ENCODE assay signal across 31 mouse cellular contexts in genomic region chr4:9196435-9196834, GRCm38 (mm10).
DNase-seq lines count a peak whose midpoint lies in the region; ATAC-seq lines count a peak whose summit lies in the region.
"Had no signal": no experiment of that assay in that cellular context is flagged by ENCODE, and none has a peak within 500 bp of the region (broad histone marks: within the 10 kb centered on the region; RNA-seq: fewer than 3 reads in every experiment).

No protein-coding gene starts in this region.

- no peak for ATAC-seq in forebrain, embryonic 13.5 days
- ATAC-seq in forebrain, embryonic 11.5 days (replicated peaks; ENCODE audit: low FRiP score) = no peak
- ATAC-seq in midbrain, embryonic 13.5 days = no peak
- ATAC-seq in midbrain, embryonic 11.5 days (ENCODE audit: low FRiP score) = no peak
- ATAC-seq in hindbrain, embryonic 14.5 days (ENCODE audit: low FRiP score) = 0 out of 2 replicates have a peak, but pooled peaks have one; percentile 51
- ATAC-seq in neural tube, embryonic 15.5 days (ENCODE audit: low FRiP score) = no peak
- ATAC-seq: intestine, embryonic 15.5 days; lung, postnatal 0 days had no signal

- intact Hi-C loops in heart, postnatal 36 days (cut with DNase I) = no loop called here

- no peak overlapping the region for H3K4me2 ChIP-seq in forebrain, embryonic 13.5 days
- no peak overlapping the region for H3K4me2 ChIP-seq in forebrain, embryonic 11.5 days (ENCODE audit: low read depth, low read length, severe bottlenecking)
- H3K4me2 ChIP-seq in midbrain, embryonic 13.5 days (replicated peaks) = no peak overlapping the region
- H3K4me2 ChIP-seq in midbrain, embryonic 11.5 days = no peak overlapping the region
- H3K4me2 ChIP-seq in hindbrain, embryonic 14.5 days (replicated peaks) = no peak overlapping the region
- H3K4me2 ChIP-seq in neural tube, embryonic 15.5 days = no peak overlapping the region
- H3K4me2 ChIP-seq: embryonic facial prominence, embryonic 13.5 days; heart, embryonic 13.5 days; hindbrain, embryonic 15.5 days; intestine, embryonic 15.5 days; limb, embryonic 15.5 days; liver, embryonic 13.5 days had no signal

- H3K9ac ChIP-seq in forebrain, embryonic 13.5 days = no peak overlapping the region
- no peak overlapping the region for H3K9ac ChIP-seq in forebrain, embryonic 11.5 days (ENCODE audit: low read length)
- H3K9ac ChIP-seq in midbrain, embryonic 13.5 days (replicated peaks) = no peak overlapping the region
- no peak overlapping the region for H3K9ac ChIP-seq in midbrain, embryonic 11.5 days (ENCODE audit: low read length)
- H3K9ac ChIP-seq in hindbrain, embryonic 14.5 days = no peak overlapping the region
- no peak overlapping the region for H3K9ac ChIP-seq in neural tube, embryonic 15.5 days (replicated peaks)
- H3K9ac ChIP-seq: embryonic facial prominence, embryonic 13.5 days; heart, embryonic 13.5 days; hindbrain, embryonic 15.5 days; intestine, embryonic 15.5 days; limb, embryonic 15.5 days; liver, embryonic 13.5 days had no signal

- peaks cover 6% of the 10 kb centered on the region; the same call in 1 of the 2 replicates for H3K4me1 ChIP-seq in forebrain, embryonic 13.5 days
- H3K4me1 ChIP-seq in forebrain, embryonic 11.5 days (replicated peaks; ENCODE audit: control insufficient read depth, insufficient read depth, low read length) = no peaks in the 10 kb centered on the region
- peaks cover 17% of the 10 kb centered on the region for H3K4me1 ChIP-seq in midbrain, embryonic 13.5 days (replicated peaks)
- H3K4me1 ChIP-seq in midbrain, embryonic 11.5 days (ENCODE audit: control insufficient read depth, insufficient read depth, low read length) = no peaks in the 10 kb centered on the region
- peaks cover 8% of the 10 kb centered on the region; the same call in 1 of the 2 replicates for H3K4me1 ChIP-seq in hindbrain, embryonic 14.5 days (replicated peaks; ENCODE audit: control insufficient read depth, insufficient read depth, low read length)
- H3K4me1 ChIP-seq in neural tube, embryonic 15.5 days = peaks cover 16% of the 10 kb centered on the region
- H3K4me1 ChIP-seq: embryonic facial prominence, embryonic 13.5 days; heart, embryonic 13.5 days; intestine, embryonic 15.5 days; limb, embryonic 10.5 days; limb, embryonic 15.5 days; liver, embryonic 13.5 days; megakaryocyte, embryonic 14.5 days had no signal

- 20% methylated on average over 4 of the region's 4 CpGs for WGBS in forebrain, embryonic 13.5 days
- 38% methylated on average over 4 of the region's 4 CpGs for WGBS in forebrain, embryonic 11.5 days
- WGBS in midbrain, embryonic 13.5 days = 36% methylated on average over 4 of the region's 4 CpGs
- WGBS in midbrain, embryonic 11.5 days = 54% methylated on average over 4 of the region's 4 CpGs
- 22% methylated on average over 4 of the region's 4 CpGs for WGBS in hindbrain, embryonic 14.5 days
- WGBS in neural tube, embryonic 15.5 days = 22% methylated on average over 4 of the region's 4 CpGs

- no peaks in the 10 kb centered on the region for H3K27me3 ChIP-seq in forebrain, embryonic 13.5 days
- H3K27me3 ChIP-seq in forebrain, embryonic 11.5 days (ENCODE audit: control insufficient read depth, insufficient read depth, low read length) = no peaks in the 10 kb centered on the region
- no peaks in the 10 kb centered on the region for H3K27me3 ChIP-seq in midbrain, embryonic 13.5 days
- no peaks in the 10 kb centered on the region for H3K27me3 ChIP-seq in midbrain, embryonic 11.5 days (ENCODE audit: control insufficient read depth, insufficient read depth, low read length)
- H3K27me3 ChIP-seq in hindbrain, embryonic 14.5 days (ENCODE audit: control insufficient read depth, insufficient read depth, low read length) = no peaks in the 10 kb centered on the region
- H3K27me3 ChIP-seq in neural tube, embryonic 15.5 days (replicated peaks) = no peaks in the 10 kb centered on the region
- H3K27me3 ChIP-seq: embryonic facial prominence, embryonic 13.5 days; heart, embryonic 13.5 days; hindbrain, embryonic 15.5 days; intestine, embryonic 15.5 days; limb, embryonic 15.5 days; liver, embryonic 13.5 days had no signal

- no peak overlapping the region for H3K4me3 ChIP-seq in forebrain, embryonic 13.5 days
- H3K4me3 ChIP-seq in forebrain, embryonic 11.5 days (ENCODE audit: low read depth, low read length) = no peak overlapping the region
- no peak overlapping the region for H3K4me3 ChIP-seq in midbrain, embryonic 13.5 days (replicated peaks)
- H3K4me3 ChIP-seq in midbrain, embryonic 11.5 days (ENCODE audit: low read depth, low read length) = no peak overlapping the region
- no peak overlapping the region for H3K4me3 ChIP-seq in hindbrain, embryonic 14.5 days (replicated peaks; ENCODE audit: low read length)
- H3K4me3 ChIP-seq in neural tube, embryonic 15.5 days (replicated peaks) = no peak overlapping the region
- H3K4me3 ChIP-seq: embryonic facial prominence, embryonic 13.5 days; heart, embryonic 13.5 days; hindbrain, embryonic 15.5 days; intestine, embryonic 15.5 days; limb, embryonic 10.5 days; limb, embryonic 15.5 days; liver, embryonic 13.5 days; megakaryocyte, embryonic 14.5 days had no signal

- H3K9me3 ChIP-seq in forebrain, embryonic 13.5 days (replicated peaks) = no peaks in the 10 kb centered on the region
- H3K9me3 ChIP-seq in forebrain, embryonic 11.5 days (ENCODE audit: control insufficient read depth, low read length) = no peaks in the 10 kb centered on the region
- H3K9me3 ChIP-seq in midbrain, embryonic 13.5 days = no peaks in the 10 kb centered on the region
- no peaks in the 10 kb centered on the region for H3K9me3 ChIP-seq in midbrain, embryonic 11.5 days (ENCODE audit: control insufficient read depth, low read length)
- no peaks in the 10 kb centered on the region for H3K9me3 ChIP-seq in hindbrain, embryonic 14.5 days (ENCODE audit: control insufficient read depth, low read length)
- no peaks in the 10 kb centered on the region for H3K9me3 ChIP-seq in neural tube, embryonic 15.5 days (replicated peaks)
- H3K9me3 ChIP-seq: embryonic facial prominence, embryonic 13.5 days; G1E; heart, embryonic 13.5 days; hindbrain, embryonic 15.5 days; intestine, embryonic 15.5 days; limb, embryonic 10.5 days; limb, embryonic 15.5 days; liver, embryonic 13.5 days; megakaryocyte, embryonic 14.5 days had no signal

- H3K27ac ChIP-seq in forebrain, embryonic 13.5 days = peak overlapping the region; percentile 25; the same call in 1 of the 2 replicates
- no peak overlapping the region for H3K27ac ChIP-seq in forebrain, embryonic 11.5 days (ENCODE audit: low read depth, low read length)
- 0 out of 2 replicates have a peak overlapping the region, but pooled peaks have one; percentile 47 for H3K27ac ChIP-seq in midbrain, embryonic 13.5 days
- H3K27ac ChIP-seq in midbrain, embryonic 11.5 days (ENCODE audit: low read depth, low read length) = no peak overlapping the region
- H3K27ac ChIP-seq in hindbrain, embryonic 14.5 days = 0 out of 2 replicates have a peak overlapping the region, but pooled peaks have one; percentile 38
- H3K27ac ChIP-seq in neural tube, embryonic 15.5 days (replicated peaks) = peak overlapping the region; percentile 14; the same call in 1 of the 2 replicates
- H3K27ac ChIP-seq: embryonic facial prominence, embryonic 13.5 days; heart, embryonic 13.5 days; hindbrain, embryonic 15.5 days; intestine, embryonic 15.5 days; limb, embryonic 10.5 days; limb, embryonic 15.5 days; liver, embryonic 13.5 days; stomach, postnatal 0 days had no signal

- no peak for DNase-seq in forebrain, embryonic 11.5 days (ENCODE audit: low spot score)
- no peak for DNase-seq in midbrain, embryonic 11.5 days (ENCODE audit: low spot score, missing footprints)
- DNase-seq in hindbrain, embryonic 14.5 days (ENCODE audit: low spot score) = no peak
- DNase-seq in heart, postnatal 36 days = no peak
- DNase-seq: adrenal gland, postnatal 10 days; cerebellum, adult 11-12 months; cerebellum, adult 9-11 months; embryo, embryonic 11 days; gastrocnemius, postnatal 10 days; heart, postnatal 10 days; kidney, adult 2 months; kidney, postnatal 36 days; liver, embryonic 13.5 days; lung, adult 18-20 months; lung, postnatal 4 days; right cerebral cortex, postnatal 4 days; thymus, adult 18-20 months; thymus, postnatal 25 days had no signal

- no peaks in the 10 kb centered on the region for H3K36me3 ChIP-seq in forebrain, embryonic 13.5 days (ENCODE audit: poor library complexity, severe bottlenecking)
- H3K36me3 ChIP-seq in forebrain, embryonic 11.5 days (ENCODE audit: control insufficient read depth, insufficient read depth, low read length) = no peaks in the 10 kb centered on the region
- H3K36me3 ChIP-seq in midbrain, embryonic 13.5 days = no peaks in the 10 kb centered on the region
- H3K36me3 ChIP-seq in midbrain, embryonic 11.5 days (ENCODE audit: control insufficient read depth, insufficient read depth, low read length) = no peaks in the 10 kb centered on the region
- H3K36me3 ChIP-seq in hindbrain, embryonic 14.5 days (replicated peaks; ENCODE audit: control insufficient read depth, insufficient read depth) = no peaks in the 10 kb centered on the region
- no peaks in the 10 kb centered on the region for H3K36me3 ChIP-seq in neural tube, embryonic 15.5 days
- H3K36me3 ChIP-seq: embryonic facial prominence, embryonic 13.5 days; G1E; heart, embryonic 13.5 days; hindbrain, embryonic 15.5 days; intestine, embryonic 15.5 days; limb, embryonic 10.5 days; limb, embryonic 15.5 days; liver, embryonic 13.5 days had no signal

Comparison
In these comparisons a context has a peak if more than half of its experiments do, and no peak if none do; other contexts are left out.
1. H3K27ac ChIP-seq: peak in forebrain, embryonic 13.5 days (single experiment), midbrain, embryonic 13.5 days (single experiment), hindbrain, embryonic 14.5 days (single experiment) and neural tube, embryonic 15.5 days (single experiment); none in forebrain, embryonic 11.5 days (single experiment) and midbrain, embryonic 11.5 days (single experiment).